Mouse (Mus musculus): ENCODE results near the gene Txndc11.

Txndc11 gene

DNA sequence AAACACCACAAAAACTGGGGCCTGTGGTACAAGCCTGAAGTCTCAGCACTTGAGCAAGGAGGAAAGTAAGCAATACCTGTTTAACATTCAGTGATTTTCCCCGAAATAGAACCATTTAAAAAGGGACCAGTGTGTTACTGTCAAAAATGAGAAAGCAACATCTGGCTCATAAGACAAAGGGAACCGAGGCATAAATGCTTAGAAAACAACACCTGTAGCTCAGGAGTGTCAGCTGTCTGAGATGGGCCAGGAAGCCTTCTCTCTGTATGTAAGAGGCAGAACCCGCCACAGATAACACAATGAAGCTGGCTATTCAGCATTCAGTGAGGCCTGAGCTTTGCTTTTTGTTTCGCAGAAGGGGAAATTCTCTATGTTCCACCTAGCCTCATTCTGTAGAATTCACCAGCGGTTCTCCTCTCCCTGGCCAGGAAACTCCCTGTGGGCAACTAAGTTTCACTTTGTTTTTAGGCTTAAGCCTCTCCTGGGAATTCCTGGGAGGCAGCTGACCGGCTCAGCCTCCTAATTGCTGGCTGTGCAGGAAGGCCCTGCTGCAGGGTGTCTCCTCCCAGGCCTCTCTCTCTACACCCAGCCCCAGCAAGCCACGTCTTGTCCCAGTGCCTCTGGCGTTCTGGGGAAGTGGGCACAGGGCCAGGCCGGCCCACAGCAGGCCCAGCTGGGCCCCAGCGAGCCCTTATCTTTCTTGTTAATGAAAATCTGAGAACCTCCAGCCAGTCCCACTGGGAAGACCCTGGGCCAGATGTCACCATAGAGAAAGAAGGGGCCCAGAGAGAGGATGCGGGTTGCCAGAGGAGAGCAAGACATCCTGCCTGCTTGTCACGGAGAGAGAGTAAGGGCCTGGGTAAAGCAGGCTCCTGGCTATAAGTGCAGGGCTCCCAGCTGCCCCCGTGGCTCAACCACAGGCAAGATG lies 71.4 kb downstream of the Txndc11 start:
- peak; percentile 49 for DNase-seq

DNA sequence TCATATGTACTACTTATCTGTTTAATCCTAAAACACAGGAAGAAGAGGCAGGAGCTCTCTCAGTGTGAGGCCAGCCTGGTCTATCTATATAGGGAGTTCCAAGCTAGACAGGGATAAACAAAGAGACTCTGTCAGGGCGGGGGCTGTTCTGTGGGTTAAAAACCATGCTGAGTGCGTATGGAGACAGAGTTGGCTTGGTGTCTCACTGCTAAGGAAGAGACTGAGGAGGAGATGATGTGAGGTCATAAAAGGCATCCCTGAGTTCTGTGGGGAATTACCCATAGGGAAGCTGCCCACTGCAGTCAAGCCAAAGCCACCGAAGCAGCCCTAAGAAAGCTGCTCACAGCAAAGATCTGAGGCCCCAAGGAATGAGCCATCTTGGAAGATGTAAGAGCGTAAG lies 73.8 kb downstream of the Txndc11 start, which contains the start of gene Snn:
TSS of gene Snn (plus strand) at position 301 of the 400 bp plus-strand sequence.
- DNase-seq: no peak

DNA sequence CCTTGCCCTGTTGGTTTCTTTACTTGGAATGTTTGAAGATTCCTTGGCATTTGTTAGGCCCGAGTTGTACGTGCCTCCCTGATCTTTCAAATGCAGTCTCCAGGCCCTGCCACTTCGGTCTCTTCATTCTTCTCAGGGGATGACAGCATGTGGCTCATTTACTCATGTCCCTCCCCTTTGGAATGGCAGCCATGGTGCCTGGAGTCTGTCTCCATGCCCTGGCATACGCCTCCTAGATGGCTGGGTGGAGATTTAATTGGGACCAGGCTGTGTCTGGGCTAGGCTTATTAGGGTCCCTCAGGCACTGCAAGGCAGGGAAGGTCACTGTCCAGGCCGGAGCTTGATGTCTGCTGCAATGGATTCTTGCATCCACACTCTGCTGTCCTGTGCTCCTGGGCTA lies 78.5 kb downstream of the Txndc11 start:
- no peak for DNase-seq

DNA sequence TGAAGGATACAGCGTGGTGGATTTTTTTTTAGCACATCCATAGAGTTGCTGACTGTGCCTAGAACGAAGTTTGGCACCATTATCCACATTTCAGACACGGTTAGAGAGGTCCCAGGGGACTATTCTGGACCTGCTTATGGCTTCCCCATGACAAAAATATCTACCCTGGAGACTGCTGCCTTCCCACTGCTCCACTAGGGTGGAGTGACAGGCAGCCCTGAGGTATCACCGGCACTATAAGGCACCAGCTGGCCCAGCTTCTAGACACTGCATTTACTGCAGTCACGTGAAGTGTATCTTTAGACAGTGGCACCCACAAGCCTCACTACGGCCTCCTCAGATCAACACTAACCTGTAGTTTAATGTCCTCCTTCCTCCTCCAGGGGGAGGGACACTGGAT lies 79.6 kb downstream of the Txndc11 start:
- DNase-seq: no peak

DNA sequence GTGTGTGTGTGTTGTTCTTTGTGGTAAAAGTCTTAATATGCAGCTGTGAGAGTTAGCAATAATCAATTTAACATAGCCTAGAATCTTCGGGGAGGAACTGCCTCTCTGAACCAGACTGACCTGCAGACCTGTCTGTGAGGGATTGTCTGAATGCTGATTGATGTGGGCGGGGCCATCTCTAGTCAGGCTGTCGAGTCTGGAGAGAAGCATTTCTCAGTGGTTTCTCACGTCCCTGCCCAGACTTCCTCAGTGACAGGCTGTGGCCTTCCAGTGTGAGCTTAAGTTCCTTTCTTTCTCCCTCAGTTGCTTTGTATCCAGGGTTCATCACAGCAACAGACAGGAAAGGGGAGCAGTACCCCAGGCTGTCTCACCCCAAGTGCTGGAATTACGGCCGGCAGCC lies 80.0 kb downstream of the Txndc11 start:
- DNase-seq: no peak

DNA sequence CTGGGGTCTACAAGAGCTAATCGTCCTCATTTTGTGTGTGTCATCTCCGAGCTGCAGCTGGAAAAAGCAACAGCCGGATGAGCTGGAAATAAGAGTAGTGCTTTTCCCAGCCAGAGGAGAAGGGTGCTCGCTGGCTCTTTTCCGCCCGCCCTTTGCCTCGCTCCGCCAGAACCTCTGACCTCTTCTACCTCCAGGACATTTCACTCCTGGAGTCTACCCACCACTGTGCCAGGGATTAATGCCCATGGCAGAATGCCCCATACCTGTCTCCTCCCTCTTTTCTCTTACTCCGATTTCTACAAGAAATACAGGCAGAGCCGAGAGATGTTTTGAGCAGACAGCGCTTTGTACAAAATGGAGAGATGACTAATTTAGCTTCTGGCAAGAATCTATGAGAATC lies 83.3 kb downstream of the Txndc11 start:
- no peak for DNase-seq

DNA sequence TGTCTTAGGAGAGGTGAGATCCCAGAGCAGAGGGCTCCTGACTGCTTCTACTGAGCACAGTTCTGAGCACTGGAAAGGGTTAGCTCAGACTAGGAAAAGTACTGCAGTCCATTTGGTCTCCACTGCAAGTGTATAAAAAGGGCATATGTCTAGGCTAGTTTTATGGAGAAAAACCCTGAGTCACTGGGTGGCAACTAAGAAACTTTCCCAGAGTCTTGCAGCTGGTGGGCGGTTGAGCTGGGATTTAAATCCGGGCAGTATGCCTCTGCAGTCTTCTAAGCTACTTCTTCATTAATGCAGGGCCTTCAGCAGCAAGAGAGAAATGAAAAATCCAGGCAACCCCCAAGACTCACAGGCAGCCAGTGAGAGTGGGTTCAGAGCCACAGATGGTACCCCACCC lies 84.2 kb downstream of the Txndc11 start:
- DNase-seq: no peak

DNA sequence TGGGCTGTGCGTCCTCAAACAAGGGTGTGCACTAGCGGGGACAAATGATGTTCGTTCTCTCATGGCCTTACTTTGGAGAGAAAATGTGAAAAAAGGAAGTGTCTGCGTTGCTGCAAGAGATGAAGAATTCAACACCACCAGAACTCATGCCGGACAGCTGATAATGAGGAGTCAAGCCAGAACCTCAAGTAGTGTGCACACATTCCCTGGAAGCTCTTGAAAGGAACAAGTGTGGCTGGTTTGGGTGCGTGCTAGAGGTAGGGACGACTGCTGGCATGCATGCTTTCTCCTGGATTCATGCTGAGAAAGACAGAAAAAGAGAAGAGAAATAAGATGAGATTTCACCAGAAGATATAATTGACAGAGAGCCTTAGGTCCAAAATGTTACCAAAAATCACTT lies 87.3 kb downstream of the Txndc11 start:
- DNase-seq: no peak

DNA sequence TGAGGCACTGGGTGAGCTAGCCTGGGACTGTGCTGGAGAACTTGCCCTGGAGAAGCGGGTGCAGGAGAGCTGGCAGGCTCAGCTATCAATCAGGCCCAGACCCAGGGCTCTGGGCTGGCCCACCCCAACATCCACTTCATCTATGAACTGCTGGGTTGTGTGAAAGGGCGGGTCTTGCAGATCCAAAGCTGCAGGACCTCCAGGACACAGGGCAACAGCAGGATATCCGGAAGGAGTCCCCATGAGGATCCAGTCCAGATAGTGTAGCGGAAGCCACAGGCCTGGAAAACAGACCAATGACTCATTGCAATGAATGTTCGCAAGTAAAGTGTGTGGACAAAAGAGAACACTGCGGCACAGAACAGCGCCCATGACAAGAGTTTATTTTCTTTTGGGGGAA lies 88.0 kb downstream of the Txndc11 start:
- no peak for DNase-seq

DNA sequence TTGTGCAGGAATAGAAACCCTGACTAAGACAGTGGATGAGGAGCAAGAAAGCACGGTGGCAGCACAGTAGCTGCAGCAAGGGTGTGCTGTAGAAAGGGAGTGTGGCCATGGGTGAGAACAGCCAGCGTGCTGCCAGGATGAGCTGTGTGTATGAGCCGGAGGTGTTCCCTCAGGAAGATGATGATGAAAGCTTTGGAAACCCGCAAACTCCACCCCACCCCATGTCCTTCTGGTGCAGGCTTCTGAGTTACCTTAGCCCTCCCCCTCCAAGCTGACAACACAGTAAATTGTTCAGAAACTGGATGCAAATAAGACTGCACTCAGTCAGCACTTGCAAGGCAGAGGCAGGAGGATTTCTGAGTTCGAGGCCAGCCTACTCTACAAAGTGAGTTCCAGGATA lies 91.2 kb downstream of the Txndc11 start:
- DNase-seq: no peak

DNA sequence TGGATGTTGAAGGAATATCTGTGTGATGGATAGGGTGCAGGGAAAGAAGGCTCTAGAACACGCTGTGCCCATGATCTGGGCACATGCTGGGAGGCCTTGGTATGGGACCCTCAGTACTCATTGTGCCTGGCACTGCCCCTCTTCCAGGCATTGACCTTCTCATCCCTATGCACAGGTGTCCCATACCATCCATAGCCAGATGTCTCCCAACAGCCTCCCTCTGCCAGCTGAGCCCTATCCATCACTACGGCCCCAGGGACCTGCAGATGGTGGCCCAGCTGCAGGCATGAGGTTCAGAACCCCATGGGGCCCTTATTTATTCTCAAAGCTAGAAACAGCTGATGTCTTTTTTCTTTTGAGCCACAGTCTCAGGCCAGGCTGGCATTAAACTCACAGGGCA lies 93.8 kb downstream of the Txndc11 start:
- no peak for DNase-seq

DNA sequence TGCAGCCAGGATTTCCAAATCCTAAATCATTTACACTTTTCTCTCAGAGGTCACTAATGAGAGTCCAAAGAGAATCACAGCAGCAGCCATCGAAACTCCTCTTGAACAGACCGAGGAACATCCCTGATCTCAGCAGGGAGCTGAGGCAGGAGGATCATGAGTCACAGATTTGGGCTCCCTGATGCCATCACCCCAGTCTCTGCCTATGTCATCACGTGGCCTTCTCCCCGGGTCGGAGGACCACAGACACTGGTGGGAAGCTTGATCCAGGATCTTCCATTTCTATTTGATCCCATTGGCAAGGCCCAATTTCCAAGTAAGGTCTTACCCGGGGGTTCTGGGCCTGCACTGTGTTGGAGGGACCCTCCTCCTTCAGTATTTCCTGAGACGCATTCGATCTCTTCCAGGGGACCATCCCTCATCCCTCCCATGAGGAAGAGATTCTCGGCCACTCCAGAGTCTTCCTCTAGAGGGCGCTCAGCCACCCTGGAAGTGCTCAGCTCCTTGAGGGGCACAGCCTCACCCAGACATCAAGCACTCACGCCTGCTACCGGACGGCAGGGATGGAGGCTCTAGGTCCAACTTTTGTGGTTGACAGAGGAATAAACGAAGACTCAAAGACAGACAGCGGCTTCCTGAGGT lies 98.5 kb downstream of the Txndc11 start:
- DNase-seq: peak; percentile 65

DNA sequence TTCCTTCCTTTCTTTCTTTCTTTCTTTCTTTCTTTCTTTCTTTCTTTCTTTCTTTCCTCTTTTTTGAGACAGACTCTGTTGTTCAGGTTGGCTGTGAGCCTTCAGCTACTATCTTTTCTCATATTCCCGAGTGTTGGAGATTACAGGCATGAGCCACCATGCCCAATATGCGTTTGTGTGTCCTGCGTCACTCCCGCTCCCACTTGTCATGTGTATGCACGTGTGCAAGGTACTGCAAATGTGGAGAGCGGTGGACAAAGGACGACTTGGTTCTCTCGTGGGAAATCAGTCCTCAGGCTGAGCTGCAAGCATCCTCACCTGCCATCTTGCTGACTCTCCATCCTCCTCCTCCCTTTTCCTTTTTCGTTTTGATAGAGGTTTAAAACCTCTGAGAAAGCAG lies 99.2 kb downstream of the Txndc11 start:
- no peak for DNase-seq

DNA sequence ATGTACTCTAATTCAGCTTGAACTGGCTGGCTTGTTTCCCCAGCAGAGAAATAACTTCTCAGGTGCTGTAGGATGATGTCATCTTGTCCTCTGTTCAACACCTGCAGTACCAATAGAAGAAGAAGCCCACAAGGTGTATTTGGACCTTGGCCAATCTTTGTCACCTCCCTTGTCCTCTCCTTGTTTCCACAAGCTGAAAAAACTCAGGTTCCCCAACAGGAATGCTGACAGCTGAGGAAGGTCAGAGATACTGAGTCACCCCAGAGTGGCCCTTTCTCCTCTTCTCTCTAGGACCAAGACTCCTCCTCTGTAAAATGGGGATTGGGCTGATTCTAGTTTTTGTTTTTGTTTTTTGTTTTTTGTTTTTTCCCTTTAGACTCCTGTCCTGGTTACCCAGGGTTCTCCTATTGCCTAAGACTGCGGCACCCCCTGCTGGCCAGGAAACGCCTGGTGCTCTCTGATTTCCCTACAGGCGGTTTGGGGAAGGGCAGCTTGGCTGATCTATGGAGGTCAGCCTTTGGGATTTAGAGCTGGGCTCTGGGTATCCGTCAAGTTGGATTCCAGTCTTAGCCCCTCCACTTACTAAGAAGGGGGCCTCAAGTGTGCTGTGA lies 100.2 kb downstream of the Txndc11 start:
- DNase-seq: peak; percentile 58

DNA sequence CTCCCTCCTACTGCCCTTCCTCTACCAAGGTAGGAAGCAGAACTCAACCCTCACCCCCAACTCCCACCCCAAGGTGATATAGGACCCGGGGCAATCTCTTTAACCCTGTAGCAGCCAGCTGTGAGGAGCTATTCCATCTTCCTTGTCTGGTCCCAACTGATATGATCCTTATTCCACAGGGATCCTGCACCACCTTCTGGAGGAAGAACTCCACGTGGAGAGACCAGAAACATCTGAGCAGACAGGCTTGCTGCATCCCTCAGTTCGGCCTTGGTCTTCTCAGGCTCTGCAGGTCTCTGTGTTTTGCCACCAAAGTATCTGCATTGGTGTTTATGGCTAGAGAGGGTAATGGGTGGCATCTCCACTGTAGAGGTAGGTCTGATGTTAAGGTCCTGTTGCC lies 103.1 kb downstream of the Txndc11 start:
- no peak for DNase-seq

DNA sequence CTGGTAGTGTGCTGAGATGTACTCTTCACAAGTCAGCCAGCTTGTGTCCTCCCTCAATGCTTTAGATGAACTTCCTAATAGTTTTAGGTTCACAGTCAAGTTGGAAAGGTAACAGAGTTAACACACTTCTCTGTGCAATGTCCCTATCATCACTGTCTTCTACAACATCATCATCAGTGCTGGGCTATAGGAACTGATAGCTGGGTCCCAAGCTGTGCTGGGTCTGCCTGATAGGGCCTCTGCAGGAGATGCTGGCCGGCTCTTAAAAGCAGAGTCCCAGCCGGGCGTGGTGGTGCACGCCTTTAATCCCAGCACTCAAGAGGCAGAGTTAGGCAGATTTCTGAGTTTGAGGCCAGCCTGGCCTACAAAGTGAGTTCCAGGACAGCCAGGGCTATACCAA lies 103.6 kb downstream of the Txndc11 start:
- no peak for DNase-seq

DNA sequence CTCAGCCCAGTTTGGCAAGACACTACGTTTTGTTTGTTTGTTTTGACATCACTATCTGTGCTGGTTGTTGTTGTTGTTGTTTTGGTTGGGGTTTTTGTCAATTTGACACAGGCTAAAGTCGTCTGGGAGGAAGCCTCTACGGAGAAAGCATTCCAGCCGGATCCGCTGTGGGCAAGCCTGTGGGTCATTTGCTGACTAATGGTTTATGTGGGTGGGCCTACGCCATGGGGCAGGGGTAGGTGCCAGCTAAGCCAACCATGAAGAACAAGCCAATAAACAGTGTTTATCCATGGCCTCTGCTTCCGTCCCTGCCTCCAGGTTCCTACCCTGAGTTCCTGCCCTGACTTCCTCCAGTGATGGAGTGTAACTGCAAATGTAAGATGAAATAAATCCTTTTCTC lies 106.2 kb downstream of the Txndc11 start:
- no peak for DNase-seq
